Mouse (Mus musculus) heart, embryonic 16.5 days (tissue): ENCODE results near the gene Gli1. TPM values are rescaled to one million over a fixed set of nuclear protein-coding genes. Genes with fewer than 3 reads are reported as not detected.
"Not testable (repeated sequence)": the region's sequence is repeated elsewhere in the genome, so short reads cannot be mapped to it uniquely, and the experiment has no call there.

Source experiments
- ATAC-seq: fragments of 200-750 bp; cut with Nextera tagmentation; replicated peaks from 2 replicates; pipeline ENCODE4 v1.8.0; 2017; ENCODE audit warnings: moderate number of reproducible peaks; ENCODE audit not compliant: insufficient read depth, low FRiP score; ENCODE audit errors: extremely low read depth
- H3K27ac ChIP-seq: fragments of 300-500 bp; sonication (generic); 2 replicates; pipeline ENCODE4 v1.5.1; 2014; ENCODE audit warnings: mild to moderate bottlenecking, low read length, control low read depth, moderate library complexity
- H3K27me3 ChIP-seq: fragments of 300-500 bp; sonication (generic); 2 replicates; pipeline ENCODE4 v1.6.1; 2014; ENCODE audit warnings: low read length, mixed read lengths; ENCODE audit not compliant: control insufficient read depth, insufficient read depth
- H3K36me3 ChIP-seq: fragments of 300-500 bp; sonication (generic); 2 replicates; pipeline ENCODE4 v1.6.1; 2014; ENCODE audit not compliant: control insufficient read depth, insufficient read depth
- H3K4me1 ChIP-seq: fragments of 300-500 bp; sonication (generic); 2 replicates; pipeline ENCODE4 v1.6.1; 2014; ENCODE audit warnings: low read length, mixed read lengths; ENCODE audit not compliant: control insufficient read depth, insufficient read depth
- H3K4me2 ChIP-seq: fragments of 300-500 bp; sonication (generic); 2 replicates; pipeline ENCODE4 v1.6.1; 2014; ENCODE audit warnings: low read depth, mild to moderate bottlenecking, control low read depth, low read length
- H3K4me3 ChIP-seq: fragments of 300-500 bp; sonication (generic); 2 replicates; pipeline ENCODE4 v1.5.1; 2014; ENCODE audit warnings: mild to moderate bottlenecking, control low read depth, low read length
- H3K9ac ChIP-seq: fragments of 300-500 bp; sonication (generic); 2 replicates; pipeline ENCODE4 v1.6.1; 2014; ENCODE audit warnings: low read length, control low read depth
- H3K9me3 ChIP-seq: fragments of 300-500 bp; sonication (generic); replicated peaks from 2 replicates; pipeline ENCODE4 v1.6.1; 2016; ENCODE audit warnings: low read length; ENCODE audit not compliant: control insufficient read depth
- WGBS: fragments of 180-500 bp; shearing (Covaris S2); extraction: QIAGEN DNeasy Blood & Tissue Kit; methylation state at CpG from one replicate; pipeline ENCODE4 v1.1.7; 2014; 5-methylcytosine and 5-hydroxymethylcytosine counted together
- polyA plus RNA-seq: library from polyadenylated mRNA; unstranded; fragments of >200 nt; fragmentation: Nextera tagmentation; extraction: Ambion mirVana; gene quantifications from 2 replicates; pipeline ENCODE4 v1.2.1, GENCODE M21; 2015

The Gli1 gene
- polyA plus RNA-seq, 1 experiment from 2014 or later, result 0.91 TPM

DNA sequence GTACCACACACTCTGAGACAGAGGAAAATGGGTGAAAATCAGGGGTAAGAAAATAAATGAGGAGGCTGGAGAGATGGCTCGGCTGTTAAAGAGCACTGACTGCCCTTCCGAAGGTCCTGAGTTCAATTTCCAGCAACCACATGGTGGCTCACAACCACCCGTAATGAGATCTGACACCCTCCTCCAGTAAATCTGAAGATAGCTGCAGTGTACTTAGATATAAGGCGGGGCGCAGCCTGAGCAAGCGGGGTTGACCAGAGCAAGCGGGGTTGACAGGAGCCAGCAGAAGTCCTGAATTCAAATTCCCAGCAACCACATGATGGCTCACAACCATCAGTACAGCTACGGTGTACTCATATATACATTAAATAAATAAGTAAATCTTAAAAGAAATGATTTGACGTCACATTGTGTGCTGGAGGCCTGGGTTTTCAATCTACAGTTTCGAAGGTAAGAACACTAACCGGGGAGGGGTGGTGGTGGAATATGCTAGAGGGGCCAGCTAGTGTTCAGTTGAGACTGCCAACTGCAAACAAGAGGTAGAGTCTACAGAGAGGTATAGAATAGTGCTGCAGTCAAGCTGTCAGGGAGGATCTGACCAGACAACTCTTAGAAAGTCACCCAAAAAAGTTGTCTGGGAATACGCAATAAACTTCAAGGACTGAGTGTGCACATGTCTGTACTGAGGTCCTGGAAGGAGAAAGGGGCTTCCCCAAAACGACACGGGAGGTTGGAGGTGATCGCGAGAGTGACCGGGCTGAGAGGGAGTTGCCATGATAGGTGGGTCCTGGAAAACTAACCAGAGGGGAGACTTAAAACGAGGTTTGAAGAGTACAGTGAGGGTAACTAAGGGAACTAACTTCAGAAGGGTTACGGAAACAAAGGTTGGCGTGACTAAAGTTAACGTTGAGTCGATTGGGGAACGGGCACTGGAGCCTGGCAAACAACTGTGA lies 31.0 kb downstream of the Gli1 start:
- Histone ChIP-seq H3K27me3 (no peaks in the 10 kb centered on the region), H3K36me3 (peaks cover 22% of the 10 kb centered on the region), H3K4me2 (peak overlapping the region; percentile 77), H3K27ac (peak overlapping the region; percentile 53; the same call in 1 of the 2 replicates), H3K9ac (peak overlapping the region; percentile 84), H3K4me1 (peaks cover 11% of the 10 kb centered on the region), H3K4me3 (peak overlapping the region; percentile 80), H3K9me3 (no peaks in the 10 kb centered on the region)
- WGBS, result 35% methylated on average over 23 of the region's 23 CpGs
- peak; percentile 17; the same call in 1 of the 2 replicates for ATAC-seq

DNA sequence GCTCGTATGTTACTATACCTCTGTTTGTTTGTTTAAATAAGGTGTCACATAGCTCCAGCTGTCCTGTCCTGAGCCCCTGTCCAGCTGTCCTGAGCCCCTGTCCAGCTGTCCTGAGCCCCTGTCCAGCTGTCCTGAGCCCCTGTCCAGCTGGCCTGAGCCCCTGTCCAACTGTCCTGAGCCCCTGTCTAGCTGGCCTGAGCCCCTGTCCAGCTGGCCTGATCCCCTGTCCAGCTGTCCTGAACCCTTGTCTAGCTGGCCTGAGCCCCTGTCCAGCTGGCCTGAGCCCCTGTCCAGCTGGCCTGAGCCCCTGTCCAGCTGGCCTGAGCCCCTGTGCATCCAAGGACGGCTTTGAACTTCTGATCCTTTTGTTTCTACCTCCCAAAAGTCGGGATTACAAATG lies 32.6 kb downstream of the Gli1 start:
- not testable (repeated sequence) for H3K27me3 ChIP-seq, H3K9ac ChIP-seq, H3K27ac ChIP-seq, ATAC-seq, H3K4me3 ChIP-seq, H3K9me3 ChIP-seq, H3K4me2 ChIP-seq
- Histone ChIP-seq H3K4me1 (peaks cover 11% of the 10 kb centered on the region), H3K36me3 (peaks cover 34% of the 10 kb centered on the region)
- whole genome bisulfite sequencing, result 86% methylated on average over 3 of the region's 3 CpGs

DNA sequence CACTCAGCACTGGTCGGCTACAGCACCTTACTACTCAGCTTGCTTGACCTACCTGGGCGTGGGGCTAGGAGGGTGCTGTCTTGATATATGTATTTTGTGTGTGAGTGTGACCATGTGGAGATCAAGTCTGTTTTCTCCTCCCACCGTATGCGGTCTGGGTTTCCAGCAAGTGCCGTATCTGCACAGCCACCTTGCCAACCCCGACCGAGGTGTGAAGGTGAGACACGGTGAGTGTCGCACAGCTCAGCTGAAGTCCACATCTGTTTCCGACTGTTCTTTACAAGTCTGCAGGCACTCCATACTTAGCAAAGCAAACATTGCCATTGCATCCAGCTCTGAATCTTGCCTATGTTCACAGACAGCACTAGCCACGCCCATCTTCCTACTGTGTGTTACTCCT lies 38.6 kb downstream of the Gli1 start:
- Histone ChIP-seq H3K9ac (no peak overlapping the region), H3K27me3 (no peaks in the 10 kb centered on the region), H3K4me2 (no peak overlapping the region), H3K27ac (no peak overlapping the region), H3K4me3 (no peak overlapping the region), H3K9me3 (no peaks in the 10 kb centered on the region), H3K4me1 (no peaks in the 10 kb centered on the region), H3K36me3 (peaks cover 67% of the 10 kb centered on the region)
- WGBS, result 88% methylated on average over 11 of the region's 11 CpGs
- no peak for ATAC-seq

DNA sequence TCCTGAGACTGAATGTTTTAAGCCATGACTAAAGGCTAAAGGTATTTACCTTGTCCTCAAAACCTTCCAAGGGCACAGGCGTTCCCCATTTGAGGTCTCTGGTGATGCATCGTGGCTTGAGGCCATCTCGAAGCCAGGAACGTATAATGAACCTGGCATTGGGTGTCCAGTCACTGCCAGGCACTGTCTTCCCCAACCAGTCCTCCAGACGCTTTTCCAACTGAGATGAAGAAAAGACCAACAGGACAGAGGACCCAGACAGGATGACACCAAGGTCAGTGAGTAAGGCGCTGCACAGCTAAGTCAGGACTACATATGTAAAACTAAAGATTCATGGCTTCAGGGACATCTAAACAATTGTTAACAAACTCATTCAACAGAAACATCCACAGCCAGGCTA lies 41.4 kb downstream of the Gli1 start:
- H3K4me2 ChIP-seq, result no peak overlapping the region
- ATAC-seq, result no peak
- 93% methylated on average over 6 of the region's 6 CpGs for WGBS
- H3K4me3 ChIP-seq, result no peak overlapping the region
- H3K9ac ChIP-seq, result no peak overlapping the region
- H3K27me3 ChIP-seq, result no peaks in the 10 kb centered on the region
- no peak overlapping the region for H3K27ac ChIP-seq
- no peaks in the 10 kb centered on the region for H3K9me3 ChIP-seq
- H3K4me1 ChIP-seq, result peaks cover 11% of the 10 kb centered on the region
- peaks cover 72% of the 10 kb centered on the region for H3K36me3 ChIP-seq

DNA sequence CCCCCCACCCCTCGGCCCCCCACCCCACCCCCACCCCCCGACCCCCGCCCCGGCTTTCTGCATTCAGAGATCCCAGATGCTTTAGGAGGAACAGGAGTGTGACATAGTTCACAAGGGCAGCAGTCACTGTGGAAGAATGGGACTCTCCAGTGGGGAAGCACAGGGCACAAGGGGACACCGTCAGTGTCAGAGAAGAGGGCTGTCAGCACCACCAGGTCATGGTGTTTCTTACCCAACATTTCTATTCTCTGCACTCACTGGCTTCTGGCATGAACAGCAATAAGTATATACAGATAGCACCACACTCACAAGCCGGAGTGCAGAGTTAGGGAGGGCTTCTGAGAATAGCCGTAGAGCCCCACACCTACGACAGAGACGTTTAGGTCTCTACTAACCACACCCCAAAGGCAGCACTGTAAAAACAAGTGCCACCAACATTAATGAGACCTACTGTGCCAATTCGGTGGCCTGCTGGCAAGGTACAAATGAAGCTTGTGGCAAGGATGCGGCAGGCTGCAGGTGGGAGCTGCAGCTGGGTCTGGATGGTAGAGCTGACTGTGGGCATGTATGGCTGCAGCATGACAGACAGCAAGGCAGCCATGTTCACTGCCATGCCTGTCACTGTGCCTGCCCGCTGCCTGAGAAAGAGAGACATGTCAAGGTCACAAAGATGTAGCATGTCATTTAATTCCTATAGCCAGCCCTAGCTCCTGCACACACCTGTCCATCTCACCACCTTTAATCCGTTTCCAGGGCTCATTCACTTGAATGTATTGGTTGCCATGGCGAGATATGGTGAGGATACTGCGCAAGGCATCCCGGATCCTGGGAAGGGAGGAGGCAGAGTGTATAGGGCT lies 44.5 kb downstream of the Gli1 start:
- Histone ChIP-seq H3K4me1 (peaks cover 27% of the 10 kb centered on the region), H3K27me3 (no peaks in the 10 kb centered on the region), H3K4me3 (no peak overlapping the region), H3K27ac (peak overlapping the region; percentile 51), H3K9ac (no peak overlapping the region), H3K36me3 (peaks cover 67% of the 10 kb centered on the region), H3K9me3 (no peaks in the 10 kb centered on the region), H3K4me2 (no peak overlapping the region)
- WGBS, result 64% methylated on average over 16 of the region's 16 CpGs
- peak; percentile 40 for ATAC-seq

DNA sequence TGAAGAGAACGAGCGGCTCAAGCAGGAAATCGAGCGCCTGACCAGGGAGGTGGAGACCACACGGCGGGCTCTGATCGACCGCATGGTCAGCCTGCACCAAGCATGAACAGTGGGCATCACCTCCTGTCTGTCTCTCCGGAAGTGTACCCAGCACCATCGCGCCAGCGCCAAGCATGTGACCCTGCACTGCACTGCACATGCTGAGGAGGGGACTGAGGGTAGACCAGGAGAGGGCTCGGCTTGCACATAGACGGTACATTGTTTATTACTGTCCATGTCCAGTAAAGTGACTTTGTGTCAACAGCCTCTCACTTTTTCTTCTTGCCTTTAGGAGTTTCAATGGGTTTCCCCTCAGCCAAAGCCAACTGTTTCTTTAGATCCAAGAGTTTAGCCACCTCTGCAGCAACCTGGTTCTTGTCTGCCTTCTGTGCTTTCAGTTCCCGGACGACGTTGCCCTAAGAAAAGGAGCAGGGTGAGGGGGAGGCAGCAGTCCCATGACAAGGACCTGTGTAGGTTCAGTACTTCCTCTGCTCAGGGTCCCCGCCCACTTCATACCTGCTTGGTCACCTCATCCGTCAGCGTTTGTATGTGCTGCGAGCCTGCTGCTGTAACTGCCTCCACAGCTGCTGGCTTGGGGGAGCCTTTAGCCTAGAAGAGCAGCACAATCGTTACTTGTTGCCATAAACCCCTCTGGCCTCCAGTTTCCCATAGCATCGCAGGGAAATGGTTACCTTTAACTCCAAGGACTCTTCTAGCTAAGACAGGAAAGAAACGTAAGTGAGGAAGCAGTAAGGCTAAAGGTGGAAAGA lies 45.6 kb downstream of the Gli1 start:
- 80% methylated on average over 24 of the region's 24 CpGs for WGBS
- no peak for ATAC-seq
- no peak overlapping the region for H3K4me3 ChIP-seq
- H3K36me3 ChIP-seq, result peaks cover 56% of the 10 kb centered on the region
- H3K9ac ChIP-seq, result no peak overlapping the region
- no peaks in the 10 kb centered on the region for H3K9me3 ChIP-seq
- no peak overlapping the region for H3K4me2 ChIP-seq
- no peak overlapping the region for H3K27ac ChIP-seq
- peaks cover 35% of the 10 kb centered on the region for H3K4me1 ChIP-seq
- no peaks in the 10 kb centered on the region for H3K27me3 ChIP-seq

- Histone ChIP-seq H3K9ac (no peak overlapping the region), H3K4me2 (no peak overlapping the region), H3K4me1 (peaks cover 36% of the 10 kb centered on the region), H3K4me3 (no peak overlapping the region), H3K36me3 (peaks cover 50% of the 10 kb centered on the region), H3K27ac (no peak overlapping the region), H3K27me3 (no peaks in the 10 kb centered on the region), H3K9me3 (no peaks in the 10 kb centered on the region)
- no peak for ATAC-seq
- WGBS, result 89% methylated on average over 10 of the region's 10 CpGs
Measured at GRCm38 (mm10) chr10:127294895-127295510, 46.8 kb downstream of the Gli1 start.

- no peaks in the 10 kb centered on the region for H3K9me3 ChIP-seq
- peak overlapping the region; percentile 98; the same call in 1 of the 2 replicates for H3K4me2 ChIP-seq
- peak overlapping the region; percentile 96 for H3K27ac ChIP-seq
- H3K4me1 ChIP-seq, result peaks cover 42% of the 10 kb centered on the region
- peak overlapping the region; percentile 86 for H3K4me3 ChIP-seq
- H3K9ac ChIP-seq, result peak overlapping the region; percentile 90; the same call in 1 of the 2 replicates
- ATAC-seq, result no peak
- no peaks in the 10 kb centered on the region for H3K27me3 ChIP-seq
- WGBS, result 88% methylated on average over 3 of the region's 3 CpGs
- H3K36me3 ChIP-seq, result peaks cover 41% of the 10 kb centered on the region
Measured at GRCm38 (mm10) chr10:127293590-127294113, 48.1 kb downstream of the Gli1 start.
